Mouse (Mus musculus) heart, postnatal 25 days (tissue): ENCODE results near the gene Ap3d1. TPM values are rescaled to one million over a fixed set of nuclear protein-coding genes. Genes with fewer than 3 reads are reported as not detected.
A peak's percentile ranks its signal among the peaks of the same experiment; 100 is the strongest.

Experiments
- DNase-seq: peaks from one replicate; pipeline ENCODE4 v3.0.0; 2022; ENCODE audit warnings: low spot score
- intact Hi-C: fragments of 180-260 bp; cut with DNase I; formaldehyde crosslinking; loops from one replicate; pipeline ENCODE4 v1.15.1; 2025
- total RNA-seq, 2 experiments: library from RNA; stranded (reverse); gene quantifications; 2 replicates each; pipeline ENCODE4 v1.2.3; 2021

The Ap3d1 gene
- total RNA-seq, 2 experiments from 2014 or later, result 39.8 to 44.2 TPM

DNA sequence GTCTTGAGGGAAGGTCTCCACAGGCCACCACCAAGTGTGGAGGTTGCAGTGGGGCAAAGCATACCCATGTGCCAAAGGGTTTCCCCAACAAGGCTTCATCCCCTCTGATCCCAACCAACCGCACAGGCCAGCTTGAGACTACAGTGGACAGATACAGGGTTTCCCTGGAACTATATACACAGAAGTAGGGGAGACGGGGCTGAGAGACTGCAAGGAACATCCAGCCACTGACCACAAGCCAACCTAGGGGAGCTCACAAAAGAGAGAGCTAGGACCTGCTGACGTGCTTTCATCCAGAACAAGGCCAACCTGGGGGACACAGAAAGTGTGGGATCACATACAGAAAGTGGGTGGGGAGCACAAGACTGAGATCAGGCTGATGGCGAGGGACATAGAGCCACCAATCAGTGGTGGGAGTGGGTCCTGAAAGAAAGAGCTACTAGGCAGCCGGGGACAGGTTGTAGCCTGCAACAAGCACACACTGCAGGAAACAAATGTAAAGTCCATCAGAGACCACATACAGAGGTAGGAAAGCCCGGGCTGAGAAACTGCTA lies 67.1 kb downstream of the Ap3d1 start:
- intact Hi-C loops, result loop anchor here (2.0 kb wide), 1 partner anchor 14 kb away; no protein-coding TSS in a partner anchor
- no peak for DNase-seq

DNA sequence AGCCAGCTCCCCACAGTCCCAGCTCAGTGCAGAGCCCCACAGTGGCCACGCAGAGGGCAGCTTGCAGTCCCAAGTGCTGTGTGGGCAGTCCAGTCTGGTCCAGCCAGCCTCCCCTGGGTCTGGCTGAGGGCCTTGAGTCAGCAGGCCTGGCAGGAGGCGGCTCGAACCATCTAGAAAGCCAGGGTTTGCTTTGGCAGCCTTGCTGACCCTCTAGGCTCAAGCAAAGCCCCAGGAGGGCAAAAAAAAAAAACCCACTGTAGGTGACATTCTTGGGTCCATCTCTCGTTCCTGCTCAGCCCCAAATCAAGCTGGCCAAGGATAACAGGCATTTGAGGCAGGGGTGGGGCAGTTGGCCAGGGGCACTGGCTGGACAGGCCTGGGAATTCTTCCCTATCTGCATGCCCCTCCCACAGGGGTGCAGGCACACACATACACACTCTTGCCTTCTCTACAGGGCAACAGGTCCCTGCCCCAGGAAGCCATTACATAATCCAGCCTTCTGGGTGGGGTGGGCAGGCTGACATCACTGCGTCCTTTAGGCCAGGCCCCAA lies 67.8 kb downstream of the Ap3d1 start:
- peak; percentile 72 for DNase-seq
- intact Hi-C loops, result loop anchor here (2.0 kb wide), 1 partner anchor 13 kb away; no protein-coding TSS in a partner anchor

DNA sequence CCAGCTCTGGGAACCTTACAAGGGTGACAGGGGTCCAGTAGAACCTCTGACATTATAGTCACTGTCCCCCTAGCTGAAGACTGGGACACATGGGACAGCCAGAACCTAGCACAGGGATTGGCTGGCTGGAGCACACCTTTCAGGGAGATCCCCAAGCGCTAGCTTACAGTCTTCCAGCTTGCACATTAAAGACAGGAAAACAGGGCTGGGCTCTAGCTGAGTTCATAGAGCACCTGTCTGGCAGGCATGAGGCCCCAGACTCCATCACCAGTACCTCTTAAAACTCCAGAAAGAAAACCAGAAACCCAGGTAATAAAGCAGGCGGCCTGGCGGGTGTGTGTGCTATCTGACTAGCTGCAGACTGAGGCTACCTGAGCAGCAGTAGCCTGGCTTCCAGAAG lies 68.4 kb downstream of the Ap3d1 start:
- intact Hi-C loops, result loop anchor here (2.0 kb wide), 1 partner anchor 13 kb away; no protein-coding TSS in a partner anchor
- no peak for DNase-seq

DNA sequence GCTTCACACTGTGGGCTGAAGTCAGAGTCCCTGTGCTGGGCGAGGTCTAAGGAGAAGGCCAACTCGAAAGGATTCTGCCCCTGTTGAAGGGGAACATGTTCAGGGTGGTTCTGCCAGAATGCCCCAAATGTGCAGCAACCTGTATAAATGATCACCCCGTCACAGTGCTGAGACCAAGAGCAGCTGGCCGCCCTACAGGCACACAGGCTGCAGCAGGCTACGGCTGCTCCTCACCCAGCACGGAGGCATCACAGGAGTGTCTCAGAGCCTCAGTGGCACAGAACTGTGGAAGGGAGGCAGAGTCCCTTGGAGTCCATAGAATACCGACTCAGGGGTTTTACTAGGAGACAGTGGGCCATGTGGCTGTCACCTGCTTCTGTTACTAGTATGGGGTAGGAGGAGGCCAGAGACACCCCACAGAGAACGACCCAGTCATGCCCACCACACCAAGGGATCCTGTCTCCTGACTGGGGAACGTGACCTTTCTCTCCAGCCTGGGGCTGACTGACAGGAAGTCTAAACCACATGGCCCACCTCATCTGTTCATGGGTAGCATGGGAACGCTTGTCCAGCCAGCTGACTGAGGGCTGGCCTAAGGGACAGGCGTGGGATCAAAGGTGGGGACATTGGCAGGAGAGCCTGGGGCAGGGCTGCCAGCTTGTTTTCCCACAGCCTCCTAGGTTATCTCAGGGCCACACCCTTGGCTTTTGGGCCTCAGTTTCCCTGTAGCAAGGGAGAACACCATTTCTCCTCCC lies 70.0 kb downstream of the Ap3d1 start:
- DNase-seq, result no peak
- intact Hi-C loops, result no loop called here

DNA sequence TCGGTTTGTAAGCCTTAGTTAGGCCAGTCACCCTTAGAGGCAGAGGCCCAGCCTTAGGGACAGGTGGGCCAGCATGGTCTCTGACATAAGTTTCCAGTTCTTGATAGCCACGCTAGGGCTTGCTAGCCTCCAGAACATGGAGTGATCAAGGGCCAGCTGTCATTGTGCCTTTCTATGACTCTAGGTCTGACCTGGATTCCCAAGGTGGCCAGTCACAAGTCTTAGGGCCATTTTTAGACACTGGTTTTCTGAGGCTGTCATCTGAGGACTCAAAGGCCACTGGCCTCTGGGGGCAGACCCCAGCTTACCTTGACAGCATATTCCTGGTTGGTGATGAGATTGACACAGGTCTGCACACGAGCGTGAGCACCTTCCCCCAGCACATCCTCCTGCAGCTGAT lies 70.8 kb downstream of the Ap3d1 start:
- no peak for DNase-seq
- intact Hi-C loops, result no loop called here

DNA sequence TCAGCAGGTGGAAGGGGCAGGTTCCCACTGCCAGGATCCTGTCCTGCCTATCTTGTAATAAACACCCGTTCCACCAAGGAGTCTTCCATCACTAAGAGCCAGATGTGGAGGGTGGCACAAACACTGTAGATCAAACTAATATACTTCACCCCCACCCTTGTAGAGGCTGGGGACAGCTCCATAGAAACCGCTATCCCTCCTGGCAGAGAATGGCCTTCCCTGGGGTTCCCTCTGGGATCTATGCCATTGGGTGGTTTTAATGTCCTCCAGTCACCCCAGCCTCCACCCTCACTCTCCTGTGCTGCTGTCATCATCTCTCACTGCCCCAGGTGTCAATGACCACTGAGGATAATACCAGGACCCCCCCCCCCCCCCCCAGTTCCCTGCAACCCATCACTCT lies 71.5 kb downstream of the Ap3d1 start:
- intact Hi-C loops, result no loop called here
- DNase-seq, result no peak

DNA sequence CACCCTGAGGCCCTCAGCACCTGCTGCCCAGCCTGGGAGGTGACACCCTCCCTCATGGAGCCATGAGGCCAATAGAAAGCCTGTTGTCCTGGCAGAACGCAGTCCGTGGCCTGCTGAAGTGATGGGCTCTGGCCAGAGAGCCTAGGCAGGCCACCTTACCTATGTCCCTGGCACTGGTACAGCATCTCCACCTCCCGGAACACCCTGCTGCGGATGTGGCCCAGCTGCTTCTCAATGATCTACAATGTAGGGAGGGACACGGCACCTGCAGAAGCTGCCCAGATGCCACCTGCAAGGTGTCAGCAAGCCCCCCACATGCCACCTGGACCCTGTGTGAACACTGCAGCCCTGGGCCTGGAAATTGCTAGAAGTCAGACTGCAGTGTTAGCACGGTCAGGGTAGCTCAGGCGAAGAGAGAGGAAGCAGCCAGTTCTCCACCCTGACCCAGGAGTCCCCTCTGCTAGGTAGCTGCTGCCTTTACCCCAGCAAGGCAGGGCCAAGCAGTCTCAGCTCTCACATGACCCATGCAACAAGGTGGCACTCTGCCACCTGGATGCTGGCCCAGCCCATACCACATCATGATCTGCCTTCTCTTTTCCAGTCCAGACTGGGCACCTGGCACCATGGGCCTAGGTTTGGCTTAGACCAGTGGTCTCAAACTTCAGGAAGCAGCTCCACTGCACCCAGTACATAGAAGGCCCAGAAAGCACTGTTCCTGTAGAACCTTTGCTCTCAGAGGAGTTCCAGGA lies 72.2 kb downstream of the Ap3d1 start:
- peak; percentile 58 for DNase-seq
- intact Hi-C loops, result no loop called here

DNA sequence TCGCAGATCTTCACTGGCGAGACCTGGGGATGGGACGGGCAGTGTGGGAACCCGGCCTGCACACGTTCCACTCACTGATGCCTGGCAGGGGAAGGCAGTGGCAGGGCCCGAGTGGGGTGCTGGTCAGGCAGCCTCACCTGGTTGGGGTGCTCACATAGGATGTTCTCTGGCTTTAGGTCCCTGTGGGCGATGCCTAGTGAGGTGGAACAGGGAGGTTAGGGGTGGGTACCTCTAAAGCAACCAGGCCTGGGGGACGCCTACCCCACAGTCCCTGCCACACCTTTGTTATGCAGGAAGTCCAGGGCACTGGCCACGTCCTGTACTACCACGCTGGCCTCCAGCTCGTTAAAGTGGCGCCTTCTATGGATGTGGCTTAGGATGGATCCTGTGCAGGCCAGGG lies 73.0 kb downstream of the Ap3d1 start:
- no peak for DNase-seq
- intact Hi-C loops, result no loop called here

DNA sequence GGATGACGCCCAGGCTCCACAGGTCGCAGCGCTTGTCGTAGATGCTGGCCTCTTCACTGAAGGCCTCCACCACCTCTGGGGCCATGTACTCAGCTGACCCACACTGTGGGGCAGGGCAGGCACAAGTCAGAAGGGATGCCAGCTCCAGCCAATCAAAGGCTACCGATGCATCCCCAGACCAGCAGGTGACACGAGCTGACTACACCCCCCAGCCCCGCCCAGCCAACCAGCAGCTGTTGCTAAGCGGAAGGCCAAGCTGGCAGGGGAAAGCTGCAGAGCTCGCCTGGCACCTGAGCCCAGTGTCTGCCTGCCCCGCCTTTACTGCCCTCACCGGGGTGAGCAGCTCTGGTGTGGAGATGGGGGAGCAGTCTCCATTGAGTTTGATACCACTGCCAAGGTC lies 73.5 kb downstream of the Ap3d1 start:
- intact Hi-C loops, result no loop called here
- no peak for DNase-seq

DNA sequence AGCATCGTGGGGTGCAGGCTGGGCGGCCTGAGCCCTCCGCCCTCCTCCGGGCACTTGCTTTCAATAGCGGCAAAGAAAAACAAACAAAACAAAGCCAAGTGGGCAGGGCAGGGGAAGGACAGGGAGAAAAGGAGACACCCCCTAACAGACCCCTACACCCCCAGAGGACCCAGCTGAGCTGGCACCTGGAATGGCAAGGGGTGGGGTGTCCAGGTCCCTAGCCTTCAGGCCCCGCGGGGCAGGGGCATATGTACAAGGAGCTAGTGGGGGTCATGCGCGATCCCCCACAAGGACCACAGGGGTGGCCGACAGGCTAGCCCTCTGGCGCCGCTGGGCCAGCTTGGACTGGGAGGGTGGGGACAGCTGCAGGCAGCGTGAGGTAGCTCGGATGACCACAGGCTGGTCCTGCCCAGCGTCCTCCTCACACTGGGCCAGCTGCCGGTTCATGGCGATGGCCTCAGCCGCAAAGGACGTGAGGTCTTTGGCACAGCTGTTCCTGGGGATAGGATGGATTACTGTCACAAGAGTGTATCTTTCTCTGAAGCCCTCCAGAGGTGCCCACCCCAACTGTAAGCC lies 75.1 kb downstream of the Ap3d1 start:
- no peak for DNase-seq
- intact Hi-C loops, result no loop called here

DNA sequence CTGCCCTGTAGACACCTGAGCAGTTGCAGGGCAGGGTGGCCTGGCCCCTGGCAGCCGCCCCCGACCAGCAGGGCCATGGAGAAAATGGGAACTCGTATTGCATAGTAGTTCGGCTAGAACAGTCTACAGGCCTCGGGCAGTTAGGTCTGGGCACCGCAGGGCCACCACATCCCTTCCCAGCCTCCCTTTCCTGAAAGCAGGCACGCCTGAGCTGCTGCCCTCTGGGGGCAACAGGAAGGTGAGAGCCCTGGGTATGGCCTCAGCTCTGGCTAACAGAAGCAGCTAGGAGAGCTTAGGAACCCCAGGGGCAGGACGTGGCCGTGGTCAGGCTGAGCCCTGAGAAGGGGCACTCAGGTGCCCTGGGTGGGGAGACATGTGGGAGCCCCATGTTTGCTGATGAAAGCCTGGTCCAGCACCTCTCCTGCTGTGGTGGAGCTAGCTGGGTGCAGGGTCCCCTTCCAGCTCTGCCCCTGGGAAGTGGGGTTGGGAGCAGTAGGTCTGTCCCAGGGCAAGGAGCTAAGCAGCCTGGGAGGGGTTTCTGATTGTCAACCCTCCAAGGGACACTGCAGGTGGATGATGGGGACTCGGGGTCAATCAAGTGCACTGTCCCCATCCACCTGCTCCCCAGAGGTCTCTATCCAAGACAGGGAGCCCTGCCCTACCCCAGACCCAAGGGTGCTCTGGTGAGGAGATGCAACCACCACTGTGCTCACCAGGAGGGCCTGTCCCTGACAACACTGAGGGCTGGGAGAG lies 75.9 kb downstream of the Ap3d1 start:
- DNase-seq, result no peak
- intact Hi-C loops, result no loop called here

DNA sequence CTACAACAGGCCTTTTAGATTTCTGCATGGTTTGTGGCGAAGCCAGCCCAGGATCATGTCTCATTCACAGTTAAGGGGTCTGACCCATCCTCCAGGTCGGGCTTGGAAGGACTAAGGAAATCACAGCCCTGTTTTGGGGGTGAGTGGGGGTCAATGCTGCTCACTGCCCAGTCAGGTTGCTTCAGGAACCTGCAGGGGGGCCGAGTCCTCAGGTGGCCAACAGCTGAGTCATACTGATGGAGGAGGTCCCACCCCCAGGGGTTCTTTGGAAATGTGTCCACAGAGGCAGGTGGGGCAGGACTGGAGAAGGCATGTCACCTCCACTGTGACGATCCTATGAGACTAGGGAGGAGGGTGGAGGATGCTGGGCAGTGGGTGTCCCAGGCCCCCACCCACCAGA lies 76.6 kb downstream of the Ap3d1 start:
- DNase-seq, result no peak
- intact Hi-C loops, result no loop called here

DNA sequence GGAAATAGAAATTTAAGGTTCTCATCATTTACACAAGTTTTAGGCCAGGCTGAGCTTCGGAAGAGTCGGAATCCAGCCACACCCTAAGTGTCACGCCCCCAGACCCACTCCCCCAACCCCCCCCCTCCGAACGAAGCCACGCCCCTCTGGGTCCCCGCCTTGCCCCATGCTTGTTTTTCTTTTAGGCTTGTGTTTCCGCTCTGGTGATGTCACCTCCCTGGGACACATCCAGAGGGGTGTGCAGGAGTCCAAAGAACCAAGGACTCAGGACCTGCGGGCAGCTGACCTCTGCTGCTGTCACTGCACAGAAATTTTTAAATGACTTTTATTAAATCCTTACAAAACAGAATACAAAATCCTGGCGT lies 77.1 kb downstream of the Ap3d1 start:
- DNase-seq, result peak; percentile 76
- intact Hi-C loops, result no loop called here

DNA sequence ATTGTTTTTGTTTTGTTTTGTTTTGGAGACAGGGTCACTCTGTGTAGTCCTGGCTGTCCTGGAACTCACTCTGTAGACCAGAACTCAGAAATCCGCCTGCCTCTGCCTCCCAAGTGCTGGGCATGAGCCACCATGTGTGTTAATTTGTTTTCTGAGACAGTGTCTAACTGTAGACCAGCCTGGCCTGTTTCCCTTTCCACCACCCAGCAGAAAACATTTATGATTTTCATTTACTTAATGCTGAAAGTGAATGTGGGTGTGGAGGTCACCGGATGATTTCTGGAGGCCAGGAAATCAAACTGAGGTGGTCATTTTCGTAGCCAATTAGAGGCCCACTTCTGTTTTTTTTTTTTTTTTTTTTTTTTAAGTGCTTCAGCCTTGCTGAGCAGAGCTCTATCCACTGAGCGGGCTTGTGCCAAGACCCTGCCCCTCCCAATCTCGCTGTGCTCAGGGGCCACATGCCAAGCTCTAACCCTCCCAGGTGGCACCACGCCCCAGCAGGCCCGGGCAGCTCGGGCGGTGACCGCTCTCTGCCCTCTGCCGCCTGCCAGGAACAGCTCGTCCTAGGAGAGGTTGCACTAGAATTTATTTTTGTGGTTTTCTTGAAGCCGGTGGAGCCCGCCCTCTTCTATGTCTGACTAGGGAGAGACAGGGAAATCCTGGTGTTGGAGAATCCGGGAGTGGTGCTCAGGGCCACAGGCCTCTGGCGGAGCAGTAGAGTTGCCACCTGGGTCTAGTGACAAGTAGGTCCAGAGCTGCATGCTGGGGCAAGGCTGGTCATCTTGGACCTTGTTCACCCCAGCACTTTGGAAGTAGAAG lies 77.7 kb downstream of the Ap3d1 start:
- intact Hi-C loops, result no loop called here
- DNase-seq, result peak; percentile 90

DNA sequence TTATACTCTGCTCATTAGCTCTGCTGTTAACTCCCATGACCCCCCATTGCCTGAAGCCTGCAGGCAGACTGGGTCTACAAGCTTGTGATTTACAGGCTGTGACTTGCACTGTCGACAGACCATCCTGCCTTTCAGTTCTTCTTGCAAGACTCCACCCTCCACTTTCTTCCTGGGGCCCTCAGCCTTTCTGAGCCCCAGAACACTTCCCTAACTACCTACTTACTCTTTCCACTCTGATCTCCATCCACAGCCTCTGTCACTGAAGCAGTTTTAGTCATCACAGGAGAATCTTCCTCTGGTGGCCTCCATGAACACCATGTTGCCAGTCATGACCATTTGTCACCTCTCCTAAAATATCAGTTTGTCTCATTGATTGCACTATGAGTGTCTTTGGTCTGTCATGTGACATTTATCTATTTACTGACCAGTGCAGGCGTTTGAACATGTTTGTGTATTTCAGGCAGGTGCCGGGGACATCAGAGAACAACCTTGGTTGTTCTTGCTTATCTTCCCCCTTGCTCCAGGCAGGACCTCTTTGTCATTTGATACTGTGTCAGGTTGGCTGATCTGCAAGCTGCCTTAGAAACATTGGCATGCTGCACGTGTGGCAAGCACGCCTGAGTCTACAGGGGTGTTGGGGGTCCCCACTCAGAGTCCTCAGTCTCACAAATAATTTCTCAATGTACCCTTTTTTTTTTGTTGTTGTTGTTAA lies 78.4 kb downstream of the Ap3d1 start:
- no peak for DNase-seq
- intact Hi-C loops, result no loop called here

DNA sequence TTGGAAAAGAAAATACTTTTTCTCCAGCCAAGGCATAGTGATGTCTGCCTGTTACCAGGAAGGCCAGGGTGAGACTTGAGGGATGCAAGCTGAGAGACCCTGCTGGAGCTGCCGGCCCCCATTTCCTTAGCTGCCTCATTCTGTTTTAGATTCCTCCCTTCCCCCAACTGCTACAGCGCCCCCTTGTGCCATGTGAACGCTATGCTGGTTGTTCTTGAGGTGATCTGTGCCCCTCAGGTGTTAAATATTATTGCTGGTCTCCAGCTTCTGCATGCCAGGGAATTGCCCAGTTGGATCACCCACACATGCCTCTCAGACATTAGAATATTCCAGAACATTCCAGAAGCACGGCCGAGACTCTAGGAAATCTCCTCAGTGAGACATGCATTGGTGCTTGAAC lies 80.9 kb downstream of the Ap3d1 start:
- no peak for DNase-seq
- intact Hi-C loops, result loop anchor here (2.0 kb wide), 1 partner anchor 14 kb away; no protein-coding TSS in a partner anchor

DNA sequence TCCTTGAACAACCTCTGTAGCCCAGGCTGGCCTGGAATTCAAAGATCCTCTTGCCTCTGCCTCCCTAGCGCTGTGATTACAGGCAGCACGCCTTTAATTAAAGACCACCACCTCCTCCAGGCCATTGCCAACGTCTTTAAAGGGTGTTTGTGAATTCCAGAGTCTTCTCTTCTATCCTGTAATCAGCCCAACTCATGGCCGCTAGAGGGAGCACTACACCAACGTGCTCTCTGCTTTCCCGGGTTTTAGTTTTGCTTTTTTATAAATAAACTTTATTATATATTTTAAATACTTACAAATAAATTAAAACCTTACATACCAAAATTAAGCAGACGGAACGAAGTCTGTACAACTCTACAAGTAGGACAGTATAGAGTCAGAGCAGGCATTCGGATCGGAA lies 82.9 kb downstream of the Ap3d1 start:
- intact Hi-C loops, result loop anchor here (1.0 kb wide), 1 partner anchor 25 kb away; no protein-coding TSS in a partner anchor
- no peak for DNase-seq

DNA sequence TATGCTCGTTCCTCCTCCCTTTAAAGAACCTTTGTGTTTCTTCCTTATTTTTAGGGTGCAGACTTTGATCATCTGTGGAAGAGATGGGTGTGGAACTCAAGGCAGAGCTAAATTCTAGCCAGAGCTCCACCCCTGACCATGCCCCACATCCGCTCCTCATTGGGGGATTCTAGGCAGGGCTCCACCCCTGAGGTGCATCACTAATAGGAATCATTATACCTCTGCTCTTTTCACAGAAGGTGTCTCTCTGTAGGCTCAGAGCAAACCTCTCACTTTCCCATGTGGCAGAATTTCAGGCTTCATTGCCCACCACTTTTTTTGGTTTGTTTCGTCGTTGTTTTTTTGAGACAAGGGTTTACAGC lies 83.2 kb downstream of the Ap3d1 start:
- intact Hi-C loops, result loop anchor here (1.0 kb wide), 1 partner anchor 25 kb away; no protein-coding TSS in a partner anchor
- no peak for DNase-seq
